Mouse (Mus musculus) midbrain, embryonic 10.5 days (tissue): ENCODE measurements around the gene Fam104a. TPM values are rescaled to one million over a fixed set of nuclear protein-coding genes. Genes with fewer than 3 reads are reported as not detected.

Experiments used
- DNase-seq: peaks from one replicate; pipeline ENCODE4 v3.0.0-alpha.2; 2017; ENCODE audit warnings: low spot score
- H3K27ac ChIP-seq: fragments of 300-500 bp; sonication (generic); replicated peaks from 2 replicates; pipeline ENCODE4 v1.5.1; 2016; ENCODE audit warnings: mild to moderate bottlenecking
- H3K27me3 ChIP-seq: fragments of 300-500 bp; sonication (generic); 2 replicates; pipeline ENCODE4 v1.6.1; 2016; ENCODE audit warnings: low read depth, mild to moderate bottlenecking; ENCODE audit not compliant: poor library complexity, severe bottlenecking
- H3K36me3 ChIP-seq: fragments of 300-500 bp; sonication (generic); 2 replicates; pipeline ENCODE4 v1.6.1; 2016; ENCODE audit warnings: mild to moderate bottlenecking, moderate library complexity
- H3K4me1 ChIP-seq: fragments of 300-500 bp; sonication (generic); 2 replicates; pipeline ENCODE4 v1.6.1; 2016
- H3K4me3 ChIP-seq: fragments of 300-500 bp; sonication (generic); 2 replicates; pipeline ENCODE4 v1.5.1; 2016; ENCODE audit warnings: mild to moderate bottlenecking, moderate library complexity
- H3K9me3 ChIP-seq: fragments of 300-500 bp; sonication (generic); replicated peaks from 2 replicates; pipeline ENCODE4 v1.6.1; 2016; ENCODE audit warnings: mild to moderate bottlenecking
- WGBS: fragments of 180-500 bp; shearing (Covaris S2); methylation state at CpG from one replicate; pipeline ENCODE4 v1.1.7; 2016; 5-methylcytosine and 5-hydroxymethylcytosine counted together
- polyA plus RNA-seq: library from polyadenylated mRNA; unstranded; fragments of >200 nt; fragmentation: Nextera tagmentation; extraction: Ambion mirVana; gene quantifications from 2 replicates; pipeline ENCODE4 v1.2.1, GENCODE M21; 2016

Fam104a gene
- polyA plus RNA-seq, 1 experiment from 2014 or later = 60.9 TPM

GRCm38 (mm10) chr11:113715078-113715674 lies 31.2 kb upstream of the Fam104a start:
- H3K27me3 ChIP-seq = no peaks in the 10 kb centered on the region; the same call in 1 of the 2 replicates
- H3K27ac ChIP-seq = no peak overlapping the region
- H3K4me3 ChIP-seq = no peak overlapping the region
- 60% methylated on average over 7 of the region's 7 CpGs for WGBS
- no peaks in the 10 kb centered on the region for H3K36me3 ChIP-seq
- H3K4me1 ChIP-seq = peaks cover 34% of the 10 kb centered on the region
- DNase-seq = no peak
- H3K9me3 ChIP-seq = no peaks in the 10 kb centered on the region

GRCm38 (mm10) chr11:113711061-113711460 lies 27.1 kb upstream of the Fam104a start:
- Histone ChIP-seq H3K4me3 (peak overlapping the region; percentile 32; the same call in 1 of the 2 replicates), H3K27me3 (peaks cover 24% of the 10 kb centered on the region), H3K9me3 (0 out of 2 replicates have a peak, but pooled peaks cover 5% of the 10 kb centered on the region), H3K36me3 (peaks cover 12% of the 10 kb centered on the region), H3K27ac (peak overlapping the region; percentile 86), H3K4me1 (peaks cover 37% of the 10 kb centered on the region)
- 57% methylated on average over 1 of the region's 1 CpGs for WGBS
- DNase-seq = no peak

GRCm38 (mm10) chr11:113710257-113710777 lies 26.4 kb upstream of the Fam104a start:
- peak; percentile 69 for DNase-seq
- peaks cover 24% of the 10 kb centered on the region for H3K27me3 ChIP-seq
- peak overlapping the region; percentile 32 for H3K4me3 ChIP-seq
- H3K36me3 ChIP-seq = peaks cover 12% of the 10 kb centered on the region
- under 1% methylated on average over 10 of the region's 10 CpGs for WGBS
- 0 out of 2 replicates have a peak, but pooled peaks cover 5% of the 10 kb centered on the region for H3K9me3 ChIP-seq
- H3K4me1 ChIP-seq = peaks cover 37% of the 10 kb centered on the region
- peak overlapping the region; percentile 86 for H3K27ac ChIP-seq

- Histone ChIP-seq H3K4me3 (peak within 1 kb of the TSS; percentile 32), H3K36me3 (peaks cover 12% of the 10 kb centered on the region), H3K4me1 (peaks cover 37% of the 10 kb centered on the region), H3K27me3 (peaks cover 24% of the 10 kb centered on the region), H3K27ac (peak within 1 kb of the TSS; percentile 86), H3K9me3 (0 out of 2 replicates have a peak, but pooled peaks cover 5% of the 10 kb centered on the region)
- WGBS = 3% methylated on average over 11 of the region's 11 CpGs
- DNase-seq = peak; percentile 65
Observed at GRCm38 (mm10) chr11:113709731-113710256, 25.8 kb upstream of the Fam104a start, which contains the start of gene Cpsf4l. TSS of gene Cpsf4l (minus strand) at chr11:113710017.

- peaks cover 12% of the 10 kb centered on the region for H3K36me3 ChIP-seq
- peaks cover 33% of the 10 kb centered on the region for H3K4me1 ChIP-seq
- H3K4me3 ChIP-seq = peak overlapping the region; percentile 23; the same call in 1 of the 2 replicates
- 9% methylated on average over 15 of the region's 15 CpGs for WGBS
- H3K9me3 ChIP-seq = 0 out of 2 replicates have a peak, but pooled peaks cover 5% of the 10 kb centered on the region
- no peak for DNase-seq
- H3K27ac ChIP-seq = peak overlapping the region; percentile 86
- H3K27me3 ChIP-seq = peaks cover 24% of the 10 kb centered on the region
Observed at GRCm38 (mm10) chr11:113709272-113709671, 25.3 kb upstream of the Fam104a start.

- Histone ChIP-seq H3K4me1 (peaks cover 28% of the 10 kb centered on the region), H3K36me3 (peaks cover 12% of the 10 kb centered on the region), H3K4me3 (0 out of 2 replicates have a peak overlapping the region, but pooled peaks have one; percentile 23), H3K27me3 (peaks cover 24% of the 10 kb centered on the region), H3K9me3 (0 out of 2 replicates have a peak, but pooled peaks cover 5% of the 10 kb centered on the region), H3K27ac (peak overlapping the region; percentile 86)
- no peak for DNase-seq
- WGBS = 47% methylated on average over 19 of the region's 19 CpGs
Observed at GRCm38 (mm10) chr11:113708629-113709213, 24.8 kb upstream of the Fam104a start.

- WGBS = 89% methylated on average over 15 of the region's 15 CpGs
- Histone ChIP-seq H3K9me3 (0 out of 2 replicates have a peak, but pooled peaks cover 5% of the 10 kb centered on the region), H3K27ac (no peak overlapping the region), H3K36me3 (peaks cover 14% of the 10 kb centered on the region), H3K4me1 (peaks cover 26% of the 10 kb centered on the region), H3K27me3 (peaks cover 24% of the 10 kb centered on the region), H3K4me3 (no peak overlapping the region)
- no peak for DNase-seq
Observed at GRCm38 (mm10) chr11:113705966-113706652, 22.2 kb upstream of the Fam104a start.

GRCm38 (mm10) chr11:113703758-113704157 lies 19.8 kb upstream of the Fam104a start:
- Histone ChIP-seq H3K36me3 (peaks cover 28% of the 10 kb centered on the region), H3K9me3 (0 out of 2 replicates have a peak, but pooled peaks cover 5% of the 10 kb centered on the region), H3K27ac (no peak overlapping the region), H3K27me3 (peaks cover 14% of the 10 kb centered on the region), H3K4me1 (peaks cover 2% of the 10 kb centered on the region), H3K4me3 (no peak overlapping the region)
- 57% methylated on average over 5 of the region's 5 CpGs for whole genome bisulfite sequencing
- peak; percentile 80 for DNase-seq

GRCm38 (mm10) chr11:113699643-113700042 lies 15.7 kb upstream of the Fam104a start:
- no peak overlapping the region for H3K27ac ChIP-seq
- no peaks in the 10 kb centered on the region; the same call in 1 of the 2 replicates for H3K9me3 ChIP-seq
- H3K4me1 ChIP-seq = peaks cover 17% of the 10 kb centered on the region
- WGBS = 91% methylated on average over 7 of the region's 7 CpGs
- H3K36me3 ChIP-seq = peaks cover 53% of the 10 kb centered on the region
- DNase-seq = no peak
- no peak overlapping the region for H3K4me3 ChIP-seq
- H3K27me3 ChIP-seq = no peaks in the 10 kb centered on the region

- 78% methylated on average over 12 of the region's 12 CpGs for WGBS
Observed at GRCm38 (mm10) chr11:113698013-113698545, 14.1 kb upstream of the Fam104a start.

GRCm38 (mm10) chr11:113697571-113697970 lies 13.6 kb upstream of the Fam104a start:
- Histone ChIP-seq H3K4me1 (peaks cover 17% of the 10 kb centered on the region), H3K36me3 (peaks cover 74% of the 10 kb centered on the region), H3K27ac (peak overlapping the region; percentile 4; the same call in 1 of the 2 replicates), H3K4me3 (no peak overlapping the region), H3K27me3 (no peaks in the 10 kb centered on the region), H3K9me3 (no peaks in the 10 kb centered on the region; the same call in 1 of the 2 replicates)
- no peak for DNase-seq
- 33% methylated on average over 5 of the region's 5 CpGs for WGBS

More at GRCm38 (mm10) chr11:113698013-113698545, 14.1 kb upstream of the Fam104a start:
- Histone ChIP-seq H3K36me3 (peaks cover 69% of the 10 kb centered on the region), H3K4me1 (peaks cover 17% of the 10 kb centered on the region), H3K27me3 (no peaks in the 10 kb centered on the region), H3K9me3 (no peaks in the 10 kb centered on the region; the same call in 1 of the 2 replicates), H3K4me3 (no peak overlapping the region), H3K27ac (0 out of 2 replicates have a peak overlapping the region, but pooled peaks have one; percentile 4)
- DNase-seq = no peak

GRCm38 (mm10) chr11:113691851-113692250 lies 7.9 kb upstream of the Fam104a start:
- Histone ChIP-seq H3K9me3 (no peaks in the 10 kb centered on the region; the same call in 1 of the 2 replicates), H3K27me3 (no peaks in the 10 kb centered on the region), H3K27ac (no peak overlapping the region), H3K4me3 (no peak overlapping the region), H3K36me3 (peaks cover 94% of the 10 kb centered on the region), H3K4me1 (peaks cover 18% of the 10 kb centered on the region)
- no peak for DNase-seq
- 82% methylated on average over 3 of the region's 3 CpGs for WGBS
